Mouse (Mus musculus) heart, adult 2 months (tissue): ENCODE data around the gene Il17rb.

Experiments
- CTCF ChIP-seq: fragments of 200-600 bp; IDR thresholded peaks from 2 replicates; pipeline ENCODE4 v1.8.1; 2022; ENCODE audit warnings: antibody characterized with exemption, mild to moderate bottlenecking, moderate library complexity
- EP300 ChIP-seq: fragments of 200-500 bp; IDR thresholded peaks from 2 replicates; pipeline ENCODE4 v1.6.1; 2011; ENCODE audit warnings: low read depth, low read length, control low read depth; ENCODE audit not compliant: insufficient read depth

- TF ChIP-seq CTCF (no peak), EP300 (no peak)
Measured at GRCm38 (mm10) chr14:30043356-30043940, 34.8 kb upstream of the Il17rb start.
